Mouse (Mus musculus): ENCODE data around the gene Cabin1. TPM values are rescaled to one million over a fixed set of nuclear protein-coding genes. Genes with fewer than 3 reads are reported as not detected.

Cabin1 gene
- polyA plus RNA-seq, 1 experiment from 2014 or later, result 50.0 TPM

DNA sequence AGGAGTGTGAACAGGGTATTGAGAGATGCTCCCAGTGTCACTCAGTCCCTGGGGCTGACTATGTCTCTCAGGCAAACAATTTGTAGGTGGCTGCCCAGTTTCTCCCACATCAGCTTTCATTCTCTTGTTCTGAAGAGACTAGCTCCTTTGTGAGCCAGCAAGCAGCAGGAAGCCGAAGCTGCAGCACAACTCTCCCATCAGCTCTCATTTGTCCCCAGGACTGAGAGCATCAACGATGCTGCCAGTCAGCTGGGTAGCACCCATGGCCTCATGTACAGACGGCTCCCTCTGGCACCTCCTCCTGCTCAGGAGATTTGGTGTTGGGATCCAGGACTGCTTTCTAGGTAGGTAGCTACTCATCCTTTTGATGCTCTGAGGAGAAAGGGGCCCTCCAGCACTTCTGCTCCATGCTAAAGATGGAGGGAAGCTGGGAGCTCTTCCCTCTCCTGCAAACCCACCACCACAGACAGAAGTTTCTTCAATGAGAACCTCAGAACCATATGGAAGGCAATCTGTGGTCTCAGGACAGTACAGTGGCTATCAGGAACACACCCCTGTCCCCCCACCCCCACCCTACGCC lies 97.6 kb downstream of the Cabin1 start:
- Histone ChIP-seq H3K27ac (ENCODE audit: low read depth) (no peak overlapping the region), H3K4me3 (ENCODE audit: low read depth, low read length) (peak overlapping the region; percentile 69), H3K36me3 (ENCODE audit: insufficient read depth) (peaks cover 31% of the 10 kb centered on the region; the same call in 1 of the 2 replicates), H3K4me2 (peak overlapping the region; percentile 97), H3K4me1 (ENCODE audit: insufficient read depth) (peaks cover 6% of the 10 kb centered on the region; the same call in 1 of the 2 replicates), H3K9ac (peak overlapping the region; percentile 77), H3K9me3 (ENCODE audit: low read depth, low read length) (no peaks in the 10 kb centered on the region), H3K27me3 (ENCODE audit: insufficient read depth, low read length) (peaks cover 4% of the 10 kb centered on the region; the same call in 1 of the 2 replicates)
- 57% methylated on average over 4 of the region's 4 CpGs for WGBS
- ATAC-seq (ENCODE audit: insufficient read depth) (no peak; the same call in 1 of the 2 replicates), DNase-seq (no peak)
- no peak for TF ChIP-seq CTCF (IDR thresholded peaks at IDR 0.05; ENCODE audit: low read depth)

- Histone ChIP-seq H3K9ac (no peak overlapping the region), H3K4me3 (ENCODE audit: low read depth, low read length) (no peak overlapping the region), H3K4me2 (no peak overlapping the region), H3K36me3 (ENCODE audit: insufficient read depth) (peaks cover 43% of the 10 kb centered on the region), H3K4me1 (ENCODE audit: insufficient read depth) (peaks cover 6% of the 10 kb centered on the region; the same call in 1 of the 2 replicates), H3K27ac (ENCODE audit: low read depth) (no peak overlapping the region), H3K9me3 (ENCODE audit: low read depth, low read length) (no peaks in the 10 kb centered on the region), H3K27me3 (ENCODE audit: insufficient read depth, low read length) (peaks cover 4% of the 10 kb centered on the region; the same call in 1 of the 2 replicates)
- DNase-seq, result no peak
- ATAC-seq (ENCODE audit: insufficient read depth), result no peak
- TF ChIP-seq CTCF (IDR thresholded peaks at IDR 0.05; ENCODE audit: low read depth), result no peak
- WGBS, result 77% methylated on average over 6 of the region's 6 CpGs
Measured at GRCm38 (mm10) chr10:75664673-75665270, 99.4 kb downstream of the Cabin1 start.

- 0 out of 2 replicates have a peak, but pooled peaks cover 2% of the 10 kb centered on the region for H3K4me1 ChIP-seq (ENCODE audit: insufficient read depth)
- ATAC-seq (ENCODE audit: insufficient read depth) (no peak), DNase-seq (no peak)
- TF ChIP-seq CTCF (IDR thresholded peaks at IDR 0.05; ENCODE audit: low read depth), result no peak
- H3K9me3 ChIP-seq (ENCODE audit: low read depth, low read length), result no peaks in the 10 kb centered on the region
- no peaks in the 10 kb centered on the region for H3K27me3 ChIP-seq (ENCODE audit: insufficient read depth, low read length)
- no peak overlapping the region for H3K4me3 ChIP-seq (ENCODE audit: low read depth, low read length)
- H3K9ac ChIP-seq, result no peak overlapping the region
- WGBS, result 92% methylated on average over 4 of the region's 4 CpGs
- H3K4me2 ChIP-seq, result no peak overlapping the region
- H3K27ac ChIP-seq (ENCODE audit: low read depth), result no peak overlapping the region
- peaks cover 52% of the 10 kb centered on the region for H3K36me3 ChIP-seq (ENCODE audit: insufficient read depth)
Measured at GRCm38 (mm10) chr10:75662575-75662974, 101.6 kb downstream of the Cabin1 start.

DNA sequence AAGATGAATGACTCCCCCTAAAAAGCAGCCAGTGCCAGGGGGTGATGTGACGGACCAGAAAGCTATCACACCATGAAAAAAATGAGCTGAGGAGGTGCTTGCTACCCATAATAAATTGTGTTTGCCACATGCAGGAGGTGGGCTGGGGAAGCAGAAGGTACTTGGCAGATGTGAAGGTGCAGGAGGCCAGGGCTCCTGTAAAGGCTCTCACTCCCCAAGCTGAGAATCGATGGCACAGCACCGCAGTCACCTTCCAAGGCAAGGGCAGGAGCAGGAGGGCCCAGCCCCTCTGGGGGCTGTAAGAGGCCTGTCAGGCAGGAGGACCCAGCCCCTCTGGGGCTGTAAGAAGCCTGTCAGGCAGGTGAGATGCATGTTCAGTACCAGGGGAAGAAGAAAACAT lies 102.3 kb downstream of the Cabin1 start:
- Histone ChIP-seq H3K36me3 (ENCODE audit: insufficient read depth) (peaks cover 59% of the 10 kb centered on the region), H3K4me3 (ENCODE audit: low read depth, low read length) (no peak overlapping the region), H3K27ac (ENCODE audit: low read depth) (no peak overlapping the region), H3K9ac (no peak overlapping the region), H3K27me3 (ENCODE audit: insufficient read depth, low read length) (no peaks in the 10 kb centered on the region), H3K9me3 (ENCODE audit: low read depth, low read length) (no peaks in the 10 kb centered on the region), H3K4me2 (no peak overlapping the region), H3K4me1 (ENCODE audit: insufficient read depth) (0 out of 2 replicates have a peak, but pooled peaks cover 2% of the 10 kb centered on the region)
- 87% methylated on average over 3 of the region's 3 CpGs for WGBS
- DNase-seq, result no peak
- no peak for ATAC-seq (ENCODE audit: insufficient read depth)
- TF ChIP-seq CTCF (IDR thresholded peaks at IDR 0.05; ENCODE audit: low read depth), result no peak

GRCm38 (mm10) chr10:75661381-75661780 lies 102.8 kb downstream of the Cabin1 start:
- no peak for TF ChIP-seq CTCF (IDR thresholded peaks at IDR 0.05; ENCODE audit: low read depth)
- Histone ChIP-seq H3K27ac (ENCODE audit: low read depth) (no peak overlapping the region), H3K4me3 (ENCODE audit: low read depth, low read length) (no peak overlapping the region), H3K9ac (no peak overlapping the region), H3K9me3 (ENCODE audit: low read depth, low read length) (no peaks in the 10 kb centered on the region), H3K27me3 (ENCODE audit: insufficient read depth, low read length) (no peaks in the 10 kb centered on the region), H3K4me2 (no peak overlapping the region), H3K36me3 (ENCODE audit: insufficient read depth) (peaks cover 64% of the 10 kb centered on the region), H3K4me1 (ENCODE audit: insufficient read depth) (no peaks in the 10 kb centered on the region)
- 80% methylated on average over 6 of the region's 6 CpGs for WGBS
- no peak for ATAC-seq (ENCODE audit: insufficient read depth)
- no peak for DNase-seq

- 94% methylated on average over 7 of the region's 7 CpGs for WGBS
- no peak for TF ChIP-seq CTCF (IDR thresholded peaks at IDR 0.05; ENCODE audit: low read depth)
- H3K4me2 ChIP-seq, result no peak overlapping the region
- no peak overlapping the region for H3K4me3 ChIP-seq (ENCODE audit: low read depth, low read length)
- H3K9ac ChIP-seq, result no peak overlapping the region
- H3K27ac ChIP-seq (ENCODE audit: low read depth), result no peak overlapping the region
- H3K4me1 ChIP-seq (ENCODE audit: insufficient read depth), result no peaks in the 10 kb centered on the region
- ATAC-seq (ENCODE audit: insufficient read depth), result no peak
- peaks cover 83% of the 10 kb centered on the region for H3K36me3 ChIP-seq (ENCODE audit: insufficient read depth)
- no peak for DNase-seq
- no peaks in the 10 kb centered on the region for H3K9me3 ChIP-seq (ENCODE audit: low read depth, low read length)
- H3K27me3 ChIP-seq (ENCODE audit: insufficient read depth, low read length), result no peaks in the 10 kb centered on the region
Measured at GRCm38 (mm10) chr10:75657772-75658171, 106.4 kb downstream of the Cabin1 start.

DNA sequence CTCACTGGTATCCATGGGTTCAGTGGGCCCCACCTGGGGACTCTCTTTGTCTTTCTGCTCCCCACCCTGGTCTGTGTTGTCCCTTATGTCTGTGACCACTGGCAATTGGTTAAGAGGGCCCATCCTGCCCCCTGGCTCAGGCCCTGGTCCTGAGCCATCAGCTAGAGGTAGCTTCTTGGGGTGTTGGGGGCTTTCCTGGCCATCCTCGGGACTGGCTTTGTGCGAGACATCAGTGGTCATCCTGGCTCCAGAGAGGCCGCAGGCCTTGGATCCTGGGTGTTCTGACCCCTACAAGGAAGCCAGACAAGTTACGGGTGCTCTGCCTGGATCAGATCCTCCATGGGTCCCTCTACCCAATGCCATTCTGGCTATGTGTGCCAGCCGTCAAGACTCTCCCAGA lies 107.0 kb downstream of the Cabin1 start:
- DNase-seq (no peak), ATAC-seq (ENCODE audit: insufficient read depth) (no peak)
- no peak for TF ChIP-seq CTCF (IDR thresholded peaks at IDR 0.05; ENCODE audit: low read depth)
- 91% methylated on average over 5 of the region's 5 CpGs for WGBS
- Histone ChIP-seq H3K27ac (ENCODE audit: low read depth) (no peak overlapping the region), H3K4me2 (no peak overlapping the region), H3K4me1 (ENCODE audit: insufficient read depth) (no peaks in the 10 kb centered on the region), H3K27me3 (ENCODE audit: insufficient read depth, low read length) (no peaks in the 10 kb centered on the region), H3K36me3 (ENCODE audit: insufficient read depth) (peaks cover 86% of the 10 kb centered on the region), H3K4me3 (ENCODE audit: low read depth, low read length) (no peak overlapping the region), H3K9ac (no peak overlapping the region), H3K9me3 (ENCODE audit: low read depth, low read length) (no peaks in the 10 kb centered on the region)
